Mouse (Mus musculus): ENCODE data around the gene Zfp607a. TPM values are rescaled to one million over a fixed set of nuclear protein-coding genes. Genes with fewer than 3 reads are reported as not detected.
"Not testable (repeated sequence)": the region's sequence is repeated elsewhere in the genome, so short reads cannot be mapped to it uniquely, and the experiment has no call there.

Gene Zfp607a
- polyA plus RNA-seq, 1 experiment from 2014 or later, result 2.6 TPM

GRCm38 (mm10) chr7:27859301-27860251 lies 2.2 kb downstream of the Zfp607a start:
- Histone ChIP-seq H3K4me2 (replicated peaks; ENCODE audit: low read depth, low read length) (peak overlapping the region; percentile 68), H3K4me1 (replicated peaks; ENCODE audit: control insufficient read depth, insufficient read depth, low read length) (no peaks in the 10 kb centered on the region), H3K27ac (ENCODE audit: low read depth, low read length) (no peak overlapping the region), H3K4me3 (ENCODE audit: low read depth, low read length) (peak overlapping the region; percentile 54), H3K9me3 (ENCODE audit: control insufficient read depth, low read length) (no peaks in the 10 kb centered on the region), H3K36me3 (ENCODE audit: control insufficient read depth, insufficient read depth, low read length) (no peaks in the 10 kb centered on the region), H3K27me3 (ENCODE audit: control insufficient read depth, insufficient read depth, low read length) (no peaks in the 10 kb centered on the region), H3K9ac (ENCODE audit: low read depth, low read length) (peak overlapping the region; percentile 19; the same call in 1 of the 2 replicates)
- DNase-seq (ENCODE audit: low spot score), result no peak
- ATAC-seq (ENCODE audit: low FRiP score), result no peak
- WGBS, result 32% methylated on average over 10 of the region's 10 CpGs

GRCm38 (mm10) chr7:27860396-27861235 lies 3.3 kb downstream of the Zfp607a start:
- Histone ChIP-seq H3K27ac (ENCODE audit: low read depth, low read length) (peak overlapping the region; percentile 51; the same call in 1 of the 2 replicates), H3K9me3 (ENCODE audit: control insufficient read depth, low read length) (no peaks in the 10 kb centered on the region), H3K27me3 (ENCODE audit: control insufficient read depth, insufficient read depth, low read length) (no peaks in the 10 kb centered on the region), H3K9ac (ENCODE audit: low read depth, low read length) (peak overlapping the region; percentile 56), H3K4me1 (replicated peaks; ENCODE audit: control insufficient read depth, insufficient read depth, low read length) (no peaks in the 10 kb centered on the region), H3K4me3 (ENCODE audit: low read depth, low read length) (peak overlapping the region; percentile 54), H3K4me2 (replicated peaks; ENCODE audit: low read depth, low read length) (peak overlapping the region; percentile 68), H3K36me3 (ENCODE audit: control insufficient read depth, insufficient read depth, low read length) (no peaks in the 10 kb centered on the region)
- peak; percentile 69 for DNase-seq (ENCODE audit: low spot score)
- WGBS, result under 1% methylated on average over 20 of the region's 22 CpGs
- peak; percentile 63; the same call in 1 of the 2 replicates for ATAC-seq (ENCODE audit: low FRiP score)

GRCm38 (mm10) chr7:27862578-27862977 lies 5.3 kb downstream of the Zfp607a start:
- ATAC-seq (ENCODE audit: low FRiP score); H3K4me3 ChIP-seq (ENCODE audit: low read depth, low read length); H3K4me1 ChIP-seq (replicated peaks; ENCODE audit: control insufficient read depth, insufficient read depth, low read length); H3K27me3 ChIP-seq (ENCODE audit: control insufficient read depth, insufficient read depth, low read length); H3K9ac ChIP-seq (ENCODE audit: low read depth, low read length); H3K4me2 ChIP-seq (replicated peaks; ENCODE audit: low read depth, low read length); H3K36me3 ChIP-seq (ENCODE audit: control insufficient read depth, insufficient read depth, low read length); H3K27ac ChIP-seq (ENCODE audit: low read depth, low read length); DNase-seq (ENCODE audit: low spot score); H3K9me3 ChIP-seq (ENCODE audit: control insufficient read depth, low read length): not testable (repeated sequence)
- WGBS, result 81% methylated on average over 5 of the region's 5 CpGs

GRCm38 (mm10) chr7:27881721-27882120 lies 24.4 kb downstream of the Zfp607a start:
- H3K36me3 ChIP-seq (ENCODE audit: control insufficient read depth, insufficient read depth, low read length), result 0 out of 2 replicates have a peak, but pooled peaks cover 6% of the 10 kb centered on the region
- no peak overlapping the region for H3K4me2 ChIP-seq (replicated peaks; ENCODE audit: low read depth, low read length)
- ATAC-seq (ENCODE audit: low FRiP score) (no peak), DNase-seq (ENCODE audit: low spot score) (no peak)
- no peaks in the 10 kb centered on the region for H3K4me1 ChIP-seq (replicated peaks; ENCODE audit: control insufficient read depth, insufficient read depth, low read length)
- H3K9me3 ChIP-seq (ENCODE audit: control insufficient read depth, low read length), result no peaks in the 10 kb centered on the region
- H3K27ac ChIP-seq (ENCODE audit: low read depth, low read length), result no peak overlapping the region
- H3K9ac ChIP-seq (ENCODE audit: low read depth, low read length), result no peak overlapping the region
- H3K27me3 ChIP-seq (ENCODE audit: control insufficient read depth, insufficient read depth, low read length), result no peaks in the 10 kb centered on the region
- WGBS, result 95% methylated on average over 4 of the region's 4 CpGs
- H3K4me3 ChIP-seq (ENCODE audit: low read depth, low read length), result no peak overlapping the region

GRCm38 (mm10) chr7:27900601-27901000 lies 43.3 kb downstream of the Zfp607a start:
- Histone ChIP-seq H3K27me3 (ENCODE audit: control insufficient read depth, insufficient read depth, low read length) (no peaks in the 10 kb centered on the region), H3K4me2 (replicated peaks; ENCODE audit: low read depth, low read length) (no peak overlapping the region), H3K27ac (ENCODE audit: low read depth, low read length) (no peak overlapping the region), H3K9ac (ENCODE audit: low read depth, low read length) (no peak overlapping the region), H3K4me3 (ENCODE audit: low read depth, low read length) (no peak overlapping the region), H3K9me3 (ENCODE audit: control insufficient read depth, low read length) (no peaks in the 10 kb centered on the region; the same call in 1 of the 2 replicates), H3K4me1 (replicated peaks; ENCODE audit: control insufficient read depth, insufficient read depth, low read length) (no peaks in the 10 kb centered on the region), H3K36me3 (ENCODE audit: control insufficient read depth, insufficient read depth, low read length) (no peaks in the 10 kb centered on the region)
- no peak for ATAC-seq (ENCODE audit: low FRiP score)
- DNase-seq (ENCODE audit: low spot score), result no peak
- WGBS, result 88% methylated on average over 4 of the region's 4 CpGs

GRCm38 (mm10) chr7:27905061-27905848 lies 47.9 kb downstream of the Zfp607a start:
- 78% methylated on average over 11 of the region's 11 CpGs for WGBS
- Histone ChIP-seq H3K36me3 (ENCODE audit: control insufficient read depth, insufficient read depth, low read length) (0 out of 2 replicates have a peak, but pooled peaks cover 3% of the 10 kb centered on the region), H3K27me3 (ENCODE audit: control insufficient read depth, insufficient read depth, low read length) (no peaks in the 10 kb centered on the region), H3K4me1 (replicated peaks; ENCODE audit: control insufficient read depth, insufficient read depth, low read length) (no peaks in the 10 kb centered on the region), H3K9me3 (ENCODE audit: control insufficient read depth, low read length) (no peaks in the 10 kb centered on the region; the same call in 1 of the 2 replicates), H3K4me3 (ENCODE audit: low read depth, low read length) (no peak overlapping the region), H3K9ac (ENCODE audit: low read depth, low read length) (no peak overlapping the region), H3K27ac (ENCODE audit: low read depth, low read length) (no peak overlapping the region), H3K4me2 (replicated peaks; ENCODE audit: low read depth, low read length) (no peak overlapping the region)
- DNase-seq (ENCODE audit: low spot score) (no peak), ATAC-seq (ENCODE audit: low FRiP score) (no peak)

GRCm38 (mm10) chr7:27910952-27911351 lies 53.6 kb downstream of the Zfp607a start:
- ATAC-seq (ENCODE audit: low FRiP score); DNase-seq (ENCODE audit: low spot score); H3K36me3 ChIP-seq (ENCODE audit: control insufficient read depth, insufficient read depth, low read length); H3K27me3 ChIP-seq (ENCODE audit: control insufficient read depth, insufficient read depth, low read length); H3K9ac ChIP-seq (ENCODE audit: low read depth, low read length); H3K9me3 ChIP-seq (ENCODE audit: control insufficient read depth, low read length); H3K27ac ChIP-seq (ENCODE audit: low read depth, low read length); H3K4me1 ChIP-seq (replicated peaks; ENCODE audit: control insufficient read depth, insufficient read depth, low read length); H3K4me2 ChIP-seq (replicated peaks; ENCODE audit: low read depth, low read length); H3K4me3 ChIP-seq (ENCODE audit: low read depth, low read length): not testable (repeated sequence)
- 71% methylated on average over 3 of the region's 4 CpGs for WGBS

- not testable (repeated sequence) for H3K27ac ChIP-seq (ENCODE audit: low read depth, low read length); H3K4me3 ChIP-seq (ENCODE audit: low read depth, low read length); H3K9me3 ChIP-seq (ENCODE audit: control insufficient read depth, low read length); ATAC-seq (ENCODE audit: low FRiP score); DNase-seq (ENCODE audit: low spot score); H3K4me1 ChIP-seq (replicated peaks; ENCODE audit: control insufficient read depth, insufficient read depth, low read length); H3K36me3 ChIP-seq (ENCODE audit: control insufficient read depth, insufficient read depth, low read length); H3K27me3 ChIP-seq (ENCODE audit: control insufficient read depth, insufficient read depth, low read length); H3K9ac ChIP-seq (ENCODE audit: low read depth, low read length); H3K4me2 ChIP-seq (replicated peaks; ENCODE audit: low read depth, low read length)
- 40% methylated on average over 4 of the region's 4 CpGs for WGBS
Observed at GRCm38 (mm10) chr7:27927041-27927440, 69.7 kb downstream of the Zfp607a start.

All from hindbrain, embryonic 11.5 days (tissue).